Mouse (Mus musculus) lung, embryonic 16.5 days (tissue): ENCODE data around the gene Nutm1. TPM values are rescaled to one million over a fixed set of nuclear protein-coding genes. Genes with fewer than 3 reads are reported as not detected.

Source experiments
- ATAC-seq: fragments of 200-750 bp; cut with Nextera tagmentation; 2 replicates; pipeline ENCODE4 v1.8.0; 2017; ENCODE audit warnings: low read depth, mild to moderate bottlenecking, moderate library complexity
- H3K27ac ChIP-seq: fragments of 300-500 bp; sonication (generic); 2 replicates; pipeline ENCODE4 v1.5.1; 2014; ENCODE audit warnings: mild to moderate bottlenecking, control low read depth, low read length
- H3K27me3 ChIP-seq: fragments of 300-500 bp; sonication (generic); 2 replicates; pipeline ENCODE4 v1.6.1; 2014; ENCODE audit warnings: low read depth, low read length, mixed read lengths; ENCODE audit not compliant: control insufficient read depth, insufficient read depth
- H3K36me3 ChIP-seq: fragments of 300-500 bp; sonication (generic); 2 replicates; pipeline ENCODE4 v1.6.1; 2014; ENCODE audit warnings: low read length; ENCODE audit not compliant: control insufficient read depth, insufficient read depth
- H3K4me1 ChIP-seq: fragments of 300-500 bp; sonication (generic); replicated peaks from 2 replicates; pipeline ENCODE4 v1.6.1; 2014; ENCODE audit warnings: low read length, mixed read lengths; ENCODE audit not compliant: control insufficient read depth, insufficient read depth
- H3K4me2 ChIP-seq: fragments of 300-500 bp; sonication (generic); 2 replicates; pipeline ENCODE4 v1.6.1; 2014; ENCODE audit warnings: low read depth, low read length, control low read depth
- H3K4me3 ChIP-seq: fragments of 300-500 bp; sonication (generic); 2 replicates; pipeline ENCODE4 v1.5.1; 2014; ENCODE audit warnings: mild to moderate bottlenecking, low read length, control low read depth
- H3K9ac ChIP-seq: fragments of 300-500 bp; sonication (generic); 2 replicates; pipeline ENCODE4 v1.6.1; 2014; ENCODE audit warnings: low read length, control low read depth
- H3K9me3 ChIP-seq: fragments of 300-500 bp; sonication (generic); 2 replicates; pipeline ENCODE4 v1.6.1; 2016; ENCODE audit warnings: low read length; ENCODE audit not compliant: control insufficient read depth
- WGBS: fragments of 180-500 bp; shearing (Covaris S2); extraction: QIAGEN DNeasy Blood & Tissue Kit; methylation state at CpG from one replicate; pipeline ENCODE4 v1.1.7; 2014; 5-methylcytosine and 5-hydroxymethylcytosine counted together
- polyA plus RNA-seq: library from polyadenylated mRNA; unstranded; fragments of >200 nt; fragmentation: Nextera tagmentation; extraction: Ambion mirVana; gene quantifications from 2 replicates; pipeline ENCODE4 v1.2.1, GENCODE M21; 2015

Gene Nutm1
- polyA plus RNA-seq, 1 experiment from 2014 or later = not detected

DNA sequence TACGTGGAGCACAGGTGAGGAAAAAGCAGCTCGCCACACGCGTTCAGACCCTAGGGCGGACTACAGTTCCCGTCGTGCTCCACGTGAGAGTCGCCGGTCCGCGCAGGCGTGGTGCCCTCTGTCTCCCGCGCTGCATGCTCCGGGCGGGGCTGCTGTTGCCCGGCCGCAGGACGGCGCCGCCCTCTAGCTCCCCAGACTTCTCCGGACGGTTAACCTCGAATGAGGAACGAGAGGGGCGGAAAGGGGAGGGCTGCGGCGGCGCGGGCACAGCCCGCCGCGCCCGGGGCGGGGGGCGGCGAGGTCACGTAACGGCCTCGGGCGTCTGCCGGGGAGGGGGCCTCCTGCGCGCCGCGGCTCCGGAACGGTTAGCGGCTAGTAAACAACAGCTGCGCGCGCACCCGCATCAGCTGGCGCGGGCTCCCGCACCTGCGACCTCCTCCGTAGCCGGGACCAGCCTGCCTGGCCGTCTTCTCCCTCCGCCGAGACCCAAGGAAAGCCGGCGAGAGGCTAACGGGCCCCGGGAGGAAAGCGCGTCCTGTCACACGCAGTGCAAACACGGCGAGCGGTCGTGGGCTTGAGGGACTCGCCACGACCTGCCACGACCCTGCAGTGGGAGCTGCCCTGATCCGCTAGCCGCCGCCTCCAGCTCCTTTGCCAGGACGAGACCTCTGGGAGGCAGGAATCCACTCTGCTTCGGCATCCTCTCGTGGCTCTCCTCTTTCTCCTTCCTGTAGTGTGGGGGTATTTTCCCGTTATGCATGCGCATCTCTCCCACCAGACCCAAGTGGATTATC, 6.6 kb upstream of the Nutm1 start, which contains the start of gene Slc12a6:
Slc12a6 (plus strand) TSS at position 378 of the 794 bp plus-strand sequence.
- Histone ChIP-seq H3K4me3 (peak within 1 kb of the TSS; percentile 96), H3K9me3 (no peaks in the 10 kb centered on the region), H3K36me3 (no peaks in the 10 kb centered on the region), H3K9ac (peak within 1 kb of the TSS; percentile 81), H3K27me3 (no peaks in the 10 kb centered on the region), H3K4me1 (peaks cover 14% of the 10 kb centered on the region), H3K4me2 (peak within 1 kb of the TSS; percentile 82), H3K27ac (peak within 1 kb of the TSS; percentile 86)
- peak; percentile 96 for ATAC-seq
- whole genome bisulfite sequencing = under 1% methylated on average over 62 of the region's 85 CpGs

DNA sequence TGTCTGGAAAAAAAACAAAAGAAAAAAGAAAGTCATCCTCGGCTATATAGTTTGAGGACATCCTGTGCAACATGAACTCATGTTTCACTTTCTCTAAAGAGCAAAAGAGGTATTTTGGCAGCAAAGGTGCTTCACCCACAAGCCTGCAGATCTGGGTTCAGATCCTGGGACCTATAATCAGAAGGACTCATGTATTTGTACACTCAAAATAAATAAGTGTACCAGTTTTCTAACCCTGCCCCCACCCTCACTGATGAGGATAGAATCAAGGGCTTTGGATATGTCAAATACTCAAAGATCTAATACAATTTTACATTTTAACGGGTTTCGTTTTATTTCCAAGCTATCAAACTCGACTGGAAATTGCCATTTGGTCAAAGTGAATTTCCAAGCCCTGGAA, 5.3 kb upstream of the Nutm1 start:
- Histone ChIP-seq H3K27ac (no peak overlapping the region), H3K4me1 (peaks cover 14% of the 10 kb centered on the region), H3K4me2 (no peak overlapping the region), H3K36me3 (no peaks in the 10 kb centered on the region), H3K9me3 (no peaks in the 10 kb centered on the region), H3K9ac (no peak overlapping the region), H3K27me3 (no peaks in the 10 kb centered on the region), H3K4me3 (no peak overlapping the region)
- no peak for ATAC-seq
- 77% methylated on average over 4 of the region's 4 CpGs for WGBS

DNA sequence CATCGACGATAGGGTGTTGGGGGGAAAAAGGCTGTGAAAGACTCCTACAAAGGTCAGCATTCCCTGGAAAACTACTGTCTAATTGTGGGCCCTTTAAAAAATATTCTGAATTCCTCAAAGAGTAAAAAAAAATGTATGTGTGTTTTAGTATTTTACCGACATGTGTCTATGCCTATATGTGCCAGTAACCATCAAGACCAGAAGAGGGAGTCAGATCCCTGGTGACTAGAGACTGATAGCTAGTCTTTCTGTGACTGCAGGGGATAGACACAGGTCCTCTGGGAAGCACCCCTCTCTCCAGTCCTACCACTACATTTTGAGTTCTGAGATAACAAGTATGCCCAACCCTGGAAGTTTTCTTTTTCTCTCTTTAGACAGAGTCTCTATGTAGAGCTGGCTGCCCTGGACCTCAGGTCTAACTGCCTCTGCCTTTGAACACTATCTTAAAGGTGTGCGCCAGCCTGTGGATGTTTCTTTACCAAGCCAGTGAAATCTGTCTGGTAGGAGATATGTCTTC, 3.7 kb upstream of the Nutm1 start:
- no peaks in the 10 kb centered on the region for H3K27me3 ChIP-seq
- no peaks in the 10 kb centered on the region for H3K36me3 ChIP-seq
- peaks cover 14% of the 10 kb centered on the region for H3K4me1 ChIP-seq
- WGBS = 23% methylated on average over 4 of the region's 4 CpGs
- no peaks in the 10 kb centered on the region for H3K9me3 ChIP-seq
- peak overlapping the region; percentile 76 for H3K9ac ChIP-seq
- ATAC-seq = no peak
- H3K27ac ChIP-seq = no peak overlapping the region
- peak overlapping the region; percentile 77 for H3K4me3 ChIP-seq
- peak overlapping the region; percentile 70 for H3K4me2 ChIP-seq

DNA sequence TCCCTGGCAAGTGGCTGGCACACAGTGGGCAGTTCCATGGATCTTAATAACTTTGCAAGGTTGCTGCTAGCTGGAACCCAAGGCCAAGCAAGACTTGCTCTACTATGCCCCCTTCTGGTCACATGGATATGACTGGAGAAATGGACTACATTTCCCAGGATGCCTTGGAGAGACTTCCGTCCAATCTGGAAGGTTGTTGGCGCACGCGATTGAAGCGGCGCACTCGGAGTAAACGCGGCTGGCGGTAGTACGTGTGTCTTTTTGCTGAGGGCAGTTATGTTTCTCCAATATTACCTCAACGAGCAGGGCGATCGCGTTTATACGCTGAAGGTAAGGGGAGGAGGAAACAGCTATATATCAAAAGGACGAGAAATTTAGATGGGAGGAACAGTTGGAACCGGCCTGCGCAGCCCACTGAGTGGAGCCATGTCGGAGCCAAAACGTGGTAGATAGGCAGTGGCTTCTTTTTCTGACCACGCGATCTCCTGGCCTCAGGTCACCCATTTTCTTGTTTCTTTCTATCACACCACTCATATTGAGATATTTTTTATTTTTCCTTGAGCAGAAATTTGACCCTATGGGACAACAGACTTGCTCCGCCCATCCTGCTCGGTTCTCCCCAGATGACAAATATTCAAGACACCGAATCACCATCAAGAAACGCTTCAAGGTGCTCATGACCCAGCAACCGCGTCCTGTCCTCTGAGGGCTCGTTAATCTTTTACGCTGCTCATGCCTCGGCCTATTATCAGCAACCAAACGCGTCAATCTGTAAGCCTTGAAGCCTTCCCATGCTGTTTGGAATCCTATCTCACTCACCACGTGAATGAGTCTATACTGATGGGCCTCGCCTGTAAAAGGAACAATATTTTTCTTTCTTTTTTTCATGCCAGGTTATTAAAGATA, 2.9 kb upstream of the Nutm1 start, which contains the start of gene Nop10:
Nop10 (plus strand) TSS at position 179 of the 906 bp plus-strand sequence.
- peak; percentile 60 for ATAC-seq
- Histone ChIP-seq H3K36me3 (no peaks in the 10 kb centered on the region), H3K4me1 (peaks cover 12% of the 10 kb centered on the region), H3K9ac (peak within 1 kb of the TSS; percentile 76), H3K27me3 (no peaks in the 10 kb centered on the region), H3K27ac (peak within 1 kb of the TSS; percentile 84), H3K9me3 (no peaks in the 10 kb centered on the region), H3K4me2 (peak within 1 kb of the TSS; percentile 70), H3K4me3 (peak within 1 kb of the TSS; percentile 77)
- WGBS = under 1% methylated on average over 36 of the region's 36 CpGs

DNA sequence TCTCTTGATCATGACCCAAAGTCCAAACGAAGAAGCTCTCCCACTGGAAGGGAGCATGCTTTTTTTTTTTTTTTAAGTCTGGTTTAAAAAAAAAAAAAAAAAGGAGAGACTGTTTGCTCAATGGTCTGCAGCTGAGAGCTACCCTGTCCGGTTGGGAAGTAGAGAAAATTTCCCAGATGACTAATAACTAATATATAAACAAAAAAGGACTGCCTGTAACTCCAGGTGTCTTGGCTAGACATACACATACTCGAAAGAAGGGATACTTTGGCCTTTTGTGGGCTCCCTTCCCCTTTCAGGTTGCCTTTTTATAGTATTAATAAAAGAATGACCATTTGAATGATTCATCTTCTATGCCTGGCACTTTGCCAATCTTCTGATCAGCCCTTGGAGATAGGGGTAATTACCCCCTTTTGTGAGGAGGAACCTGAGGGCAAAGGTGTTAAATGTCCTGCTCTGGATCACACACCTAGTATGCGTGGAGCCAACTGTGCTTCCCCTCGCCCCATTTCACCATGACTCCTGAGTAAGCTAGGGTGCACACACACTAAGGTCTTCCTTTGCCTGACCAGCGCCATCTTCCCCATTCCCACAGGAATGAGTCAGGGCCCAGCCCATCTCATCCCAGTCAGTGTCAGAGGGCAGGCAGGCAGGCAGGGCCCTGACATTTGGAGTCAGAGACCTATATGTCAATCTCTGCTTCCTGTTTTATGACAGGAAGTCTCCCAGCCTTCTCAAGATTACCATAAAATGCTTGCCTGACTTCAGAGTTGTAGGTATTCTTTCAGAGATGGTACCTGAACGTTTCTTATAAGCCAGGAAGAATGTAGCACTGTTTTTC, 4.2 kb downstream of the Nutm1 start:
- Histone ChIP-seq H3K9me3 (no peaks in the 10 kb centered on the region), H3K27me3 (no peaks in the 10 kb centered on the region), H3K9ac (no peak overlapping the region), H3K36me3 (no peaks in the 10 kb centered on the region), H3K4me1 (no peaks in the 10 kb centered on the region), H3K4me2 (no peak overlapping the region), H3K27ac (no peak overlapping the region), H3K4me3 (no peak overlapping the region)
- no peak for ATAC-seq
- 52% methylated on average over 7 of the region's 7 CpGs for WGBS

DNA sequence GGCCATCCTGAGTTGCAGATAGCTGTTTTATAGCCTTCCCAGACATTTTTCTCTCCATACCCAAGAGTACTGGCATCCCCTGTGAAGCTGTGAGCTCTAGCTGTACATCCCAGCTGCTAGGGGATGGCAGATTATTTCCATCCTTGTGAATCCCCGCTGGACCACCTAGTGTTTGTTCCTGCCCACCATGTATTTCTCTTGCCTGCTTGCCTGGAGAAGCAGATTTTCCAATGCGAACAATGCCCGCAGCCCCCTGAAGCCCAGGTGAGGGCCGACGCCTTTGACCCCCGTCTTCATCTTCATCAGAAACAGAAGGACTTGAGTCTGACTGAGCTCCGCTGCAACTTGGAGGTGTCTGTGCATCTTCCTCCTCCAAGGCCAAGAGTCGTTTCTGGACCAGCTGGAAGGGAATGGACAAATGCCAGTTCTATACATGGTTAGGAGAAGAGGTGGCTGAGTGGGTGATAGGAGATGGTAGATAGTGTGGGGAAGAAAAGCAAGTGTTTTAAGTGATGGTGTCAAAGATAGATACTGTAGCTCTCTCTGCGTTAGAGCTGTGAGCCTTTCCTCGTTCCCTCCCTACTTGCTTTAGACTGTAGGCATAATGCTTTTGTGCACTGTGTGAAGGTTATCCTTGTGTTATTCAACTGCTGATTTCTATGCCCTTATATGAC, 9.2 kb downstream of the Nutm1 start:
- ATAC-seq = no peak
- H3K27ac ChIP-seq = no peak overlapping the region
- H3K4me1 ChIP-seq = peaks cover 4% of the 10 kb centered on the region
- H3K4me2 ChIP-seq = no peak overlapping the region
- H3K4me3 ChIP-seq = no peak overlapping the region
- no peak overlapping the region for H3K9ac ChIP-seq
- no peaks in the 10 kb centered on the region for H3K36me3 ChIP-seq
- no peaks in the 10 kb centered on the region for H3K9me3 ChIP-seq
- 87% methylated on average over 10 of the region's 10 CpGs for WGBS
- H3K27me3 ChIP-seq = no peaks in the 10 kb centered on the region

DNA sequence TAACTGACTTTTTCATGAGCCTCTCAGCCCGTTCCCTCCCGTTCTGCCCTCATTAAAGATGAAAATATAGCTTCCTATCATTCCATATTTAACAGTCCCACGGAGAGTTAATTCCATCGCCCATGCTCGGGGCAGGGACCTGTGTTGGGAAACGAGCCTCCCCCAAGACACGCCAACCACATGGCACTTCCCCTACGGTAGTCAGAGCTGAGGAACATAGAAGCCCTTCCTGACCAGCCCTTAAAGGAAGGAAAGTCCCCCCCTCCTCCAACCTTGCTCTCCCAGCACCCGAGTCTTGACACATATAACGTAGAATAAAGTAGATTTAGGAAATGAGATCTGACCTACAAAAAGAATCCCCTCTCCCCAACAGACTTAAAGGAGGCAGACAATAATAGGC, 11.8 kb downstream of the Nutm1 start:
- WGBS = 77% methylated on average over 10 of the region's 10 CpGs
- no peak overlapping the region for H3K4me2 ChIP-seq

DNA sequence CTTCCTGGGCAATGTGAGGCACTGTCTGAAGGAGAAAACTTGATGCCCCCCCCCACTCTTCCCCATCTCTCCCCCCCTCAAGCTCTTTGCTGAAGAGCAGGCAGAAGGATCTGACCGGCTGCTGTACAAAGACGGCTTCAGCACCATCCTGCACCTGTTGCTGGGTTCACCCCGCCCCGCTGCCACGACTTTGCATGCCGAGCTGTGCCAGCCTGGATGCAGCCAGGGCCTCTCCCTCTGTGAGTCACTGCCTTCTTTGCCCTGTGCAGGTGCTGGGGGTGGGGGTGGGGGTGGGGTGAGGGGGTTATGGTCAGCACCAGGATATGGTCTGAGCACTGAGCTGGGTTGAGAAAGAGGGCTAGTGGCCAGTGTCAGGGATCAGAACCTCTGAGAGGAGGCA, 12.9 kb downstream of the Nutm1 start:
- 45% methylated on average over 6 of the region's 6 CpGs for WGBS
- Histone ChIP-seq H3K4me2 (no peak overlapping the region), H3K36me3 (no peaks in the 10 kb centered on the region; the same call in 1 of the 2 replicates), H3K9me3 (no peaks in the 10 kb centered on the region), H3K9ac (no peak overlapping the region), H3K27ac (peak overlapping the region; percentile 47), H3K4me1 (peaks cover 4% of the 10 kb centered on the region), H3K4me3 (no peak overlapping the region), H3K27me3 (no peaks in the 10 kb centered on the region)
- peak; percentile 29; the same call in 1 of the 2 replicates for ATAC-seq

More for the DNA sequence above, 11.8 kb downstream of the Nutm1 start:
- Histone ChIP-seq H3K9me3 (no peaks in the 10 kb centered on the region), H3K27me3 (no peaks in the 10 kb centered on the region), H3K4me3 (no peak overlapping the region), H3K4me1 (peaks cover 4% of the 10 kb centered on the region), H3K9ac (no peak overlapping the region), H3K36me3 (no peaks in the 10 kb centered on the region; the same call in 1 of the 2 replicates), H3K27ac (no peak overlapping the region)
- ATAC-seq = no peak
